Mouse (Mus musculus) liver, embryonic 14.5 days (tissue): ENCODE results near the gene Cbr1.

Source experiments
- CTCF ChIP-seq: IDR thresholded peaks from 2 replicates; pipeline ENCODE4 v1.5.1; 2016; ENCODE audit warnings: antibody characterized with exemption, low read depth, control low read depth
- EP300 ChIP-seq: IDR thresholded peaks from 2 replicates; pipeline ENCODE4 v1.6.1; 2016; ENCODE audit warnings: antibody characterized with exemption, low read depth

- TF ChIP-seq CTCF (peak; percentile 93), EP300 (no peak)
Observed at GRCm38 (mm10) chr16:93576412-93577082, 29.1 kb upstream of the Cbr1 start.
